Mouse (Mus musculus): ENCODE measurements around the gene Palmd.

Gene Palmd

DNA sequence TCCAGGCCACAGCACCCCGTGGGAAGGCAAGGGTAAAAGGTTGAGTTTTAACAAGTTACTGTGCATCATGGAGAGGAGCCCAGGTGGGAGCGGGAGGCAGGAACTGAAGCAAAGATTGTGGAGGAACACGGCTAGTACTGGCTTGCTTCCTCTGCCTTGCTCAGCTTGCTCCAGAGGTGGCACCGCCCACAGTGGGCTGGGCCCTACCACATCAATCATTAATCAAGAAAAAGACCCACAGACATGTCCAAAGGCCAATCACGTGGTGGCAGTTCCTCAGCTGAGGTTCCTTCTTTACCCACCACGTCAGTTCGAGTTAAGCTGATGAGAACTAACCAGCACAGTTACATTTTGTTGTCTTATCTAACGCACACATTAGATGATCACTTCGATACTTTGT, 75.9 kb downstream of the Palmd start:
- no peak for DNase-seq (ENCODE audit: low spot score)

- no peak for DNase-seq (ENCODE audit: low spot score)
Measured at GRCm38 (mm10) chr3:116892206-116892563, 76.6 kb downstream of the Palmd start.

- DNase-seq (ENCODE audit: low spot score), result no peak
Measured at GRCm38 (mm10) chr3:116891436-116892205, 77.2 kb downstream of the Palmd start.

- no peak for DNase-seq (ENCODE audit: low spot score)
Measured at GRCm38 (mm10) chr3:116890576-116890975, 78.2 kb downstream of the Palmd start.

- no peak for DNase-seq (ENCODE audit: low spot score)
Measured at GRCm38 (mm10) chr3:116889358-116889757, 79.4 kb downstream of the Palmd start.

DNA sequence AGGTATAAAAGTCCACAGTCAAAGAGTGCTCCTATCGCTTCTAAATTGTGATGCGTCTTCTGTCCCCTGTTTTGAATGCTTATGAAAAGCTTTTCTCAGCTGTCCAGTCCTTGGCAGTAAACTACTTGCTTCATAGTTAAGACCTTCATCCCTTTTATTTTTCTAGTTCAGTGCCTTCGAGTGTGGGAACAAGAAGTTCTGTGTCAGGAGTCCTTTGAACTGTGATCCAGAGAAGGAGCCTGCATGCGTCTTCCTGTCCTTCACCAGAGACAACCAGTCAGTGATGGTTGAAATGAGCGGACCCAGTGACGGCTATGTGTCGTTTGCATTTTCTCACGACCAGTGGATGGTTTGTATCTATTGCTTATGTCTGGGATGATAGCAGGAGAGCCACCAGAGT, 83.8 kb downstream of the Palmd start:
- DNase-seq (ENCODE audit: low spot score), result no peak

DNA sequence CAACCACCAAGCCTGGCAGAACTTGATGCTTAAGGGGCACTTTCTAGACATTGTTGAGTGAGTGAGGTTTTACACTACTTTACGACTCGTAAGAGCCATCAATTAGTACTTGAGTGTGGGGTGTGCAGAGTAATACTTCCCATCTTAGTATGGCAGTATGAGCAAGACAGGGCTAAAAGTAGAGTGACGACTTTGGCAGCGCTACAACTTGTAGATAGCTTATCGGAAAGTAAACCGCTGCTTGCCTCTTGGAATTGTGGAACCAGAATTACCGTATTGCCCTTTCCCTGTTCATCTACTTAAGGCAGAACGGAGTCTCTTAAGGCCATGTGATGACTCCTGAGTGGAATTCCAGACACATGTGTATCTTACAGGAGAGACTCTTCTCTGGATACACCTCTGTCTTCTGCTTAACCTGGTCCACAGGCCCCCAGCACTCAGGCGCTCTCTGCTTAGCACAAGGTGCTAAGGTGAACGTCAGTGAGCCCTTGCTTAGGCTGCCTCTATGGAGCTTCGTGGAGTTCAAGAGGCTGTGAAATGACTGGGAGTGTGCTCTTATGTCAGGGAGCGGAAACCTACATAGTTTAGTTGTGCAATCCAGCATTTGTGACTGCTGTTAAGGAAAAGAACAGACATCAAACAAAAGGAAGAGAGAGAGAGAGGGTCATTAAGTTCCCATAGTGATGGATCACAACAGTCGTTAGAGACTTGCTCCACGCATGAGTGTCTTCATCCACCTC, 86.4 kb downstream of the Palmd start:
- DNase-seq (ENCODE audit: low spot score), result no peak

DNA sequence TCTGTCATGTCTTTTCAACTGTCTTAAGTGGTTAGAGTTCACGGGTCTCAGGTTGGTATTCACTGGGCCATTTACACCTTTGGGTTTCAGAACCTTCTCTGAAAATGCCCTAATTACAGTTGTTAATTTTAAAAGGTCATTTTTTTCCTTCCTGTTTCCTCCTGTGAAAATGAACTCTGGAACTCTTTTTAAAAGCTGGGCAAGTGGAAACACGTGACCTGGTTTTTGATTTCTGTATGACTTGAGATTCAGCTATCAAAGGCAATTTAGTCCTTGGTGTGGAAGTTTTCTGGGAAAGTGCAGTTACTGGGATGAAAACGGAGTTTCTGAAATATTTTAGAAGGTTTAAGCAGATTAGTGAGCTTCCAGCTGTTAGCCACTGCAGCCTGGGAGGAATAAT, 98.4 kb downstream of the Palmd start:
- DNase-seq (ENCODE audit: low spot score), result no peak
